ENCODE assay signal across 12 mouse cellular contexts in the genomic region with DNA sequence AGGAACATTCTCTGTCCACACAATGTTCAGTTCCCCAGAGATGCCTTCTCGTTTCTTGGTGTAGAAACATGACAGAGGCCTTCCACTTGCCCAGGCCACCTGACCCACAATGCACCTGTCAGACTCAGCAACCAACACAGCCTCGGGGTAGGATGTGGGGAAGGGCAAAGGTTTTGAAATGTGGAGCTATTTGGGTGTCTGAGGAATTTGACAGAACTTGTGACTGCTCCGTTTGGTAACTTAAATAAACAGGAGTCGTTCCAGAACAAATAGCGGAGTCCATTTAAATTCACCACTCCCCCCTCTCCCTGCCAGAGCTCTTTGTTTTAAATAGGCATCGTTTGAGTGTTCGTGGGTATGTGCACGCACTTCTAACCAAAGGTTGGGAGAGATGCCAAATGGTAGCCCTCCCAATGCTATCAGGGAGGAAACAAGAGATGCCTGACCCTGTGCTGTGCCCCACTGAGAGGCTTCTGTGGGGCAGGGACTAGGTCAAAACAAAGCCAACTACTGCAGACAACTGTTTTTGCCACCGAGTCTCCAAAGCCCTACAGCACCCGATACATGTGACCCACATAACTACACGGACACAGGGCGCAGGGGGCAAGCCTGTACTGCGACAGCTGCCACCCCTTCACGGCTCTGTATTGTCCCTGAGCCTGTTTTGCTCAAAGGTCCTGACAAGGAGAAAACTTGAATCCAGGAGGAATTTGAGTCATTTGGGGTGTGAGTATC. TPM values are rescaled to one million over a fixed set of nuclear protein-coding genes. Genes with fewer than 3 reads are reported as not detected.
DNase-seq lines count a peak whose midpoint lies in the region; ATAC-seq and TF ChIP-seq lines count a peak whose summit lies in the region.
"Had no signal": no experiment of that assay in that cellular context is flagged by ENCODE, and none has a peak within 500 bp of the region (broad histone marks: within the 10 kb centered on the region; RNA-seq: fewer than 3 reads in every experiment).

No protein-coding gene starts in this region.

- ATAC-seq in lung, embryonic 14.5 days (ENCODE audit: insufficient read depth): peak; percentile 40; the same call in 1 of the 2 replicates
- ATAC-seq: intestine, postnatal 0 days had no signal

- no peak for TF ChIP-seq POLR2A in thymus, adult 2 months (IDR thresholded peaks at IDR 0.05; ENCODE audit: control insufficient read depth, extremely low read depth, insufficient read depth, low read length, poor library complexity)

- no peak overlapping the region for H3K4me2 ChIP-seq in lung, embryonic 14.5 days

- no peak overlapping the region for H3K9ac ChIP-seq in lung, embryonic 14.5 days

- no peaks in the 10 kb centered on the region for H3K36me3 ChIP-seq in lung, embryonic 14.5 days (ENCODE audit: insufficient read depth)
- no peaks in the 10 kb centered on the region for H3K36me3 ChIP-seq in limb, embryonic 10.5 days
- H3K36me3 ChIP-seq in thymus, adult 2 months (ENCODE audit: control insufficient read depth, insufficient read depth, low read length): no peaks in the 10 kb centered on the region

- DNase-seq in lung, embryonic 14.5 days: peak; percentile 48
- DNase-seq in lung, postnatal 4 days: no peak
- DNase-seq in ZHBTc4 (ENCODE audit: low read depth, low spot score): peak; percentile 60
- DNase-seq in gonadal fat pad, adult 2 months (ENCODE audit: low read depth): peak; percentile 46
- no peak for DNase-seq in limb, embryonic 10.5 days (ENCODE audit: low spot score)
- DNase-seq in left cerebral cortex, adult 11 months (ENCODE audit: low spot score): no peak
- DNase-seq in thymus, adult 2 months: no peak
- DNase-seq in ovary, postnatal 14 days (ENCODE audit: low spot score): no peak
- DNase-seq: cerebellum, postnatal 10 days; right cerebral cortex, adult 18-20 months had no signal

- 23% methylated on average over 14 of the region's 14 CpGs for WGBS in lung, embryonic 14.5 days
- 61% methylated on average over 14 of the region's 14 CpGs for WGBS in limb, embryonic 10.5 days
- WGBS in thymus, adult 2 months: 41% methylated on average over 14 of the region's 14 CpGs

- no peaks in the 10 kb centered on the region for H3K9me3 ChIP-seq in lung, embryonic 14.5 days (ENCODE audit: low read depth, low read length)
- no peaks in the 10 kb centered on the region for H3K9me3 ChIP-seq in limb, embryonic 10.5 days (replicated peaks)

- TF ChIP-seq CTCF in lung, embryonic 14.5 days (IDR thresholded peaks at IDR 0.05; ENCODE audit: low read depth): no peak
- no peak for TF ChIP-seq CTCF in thymus, adult 2 months (IDR thresholded peaks at IDR 0.05; ENCODE audit: borderline replicate concordance, control insufficient read depth, extremely low read depth, insufficient read depth, low read length, poor library complexity)

- H3K27me3 ChIP-seq in lung, embryonic 14.5 days (ENCODE audit: insufficient read depth, low read length): no peaks in the 10 kb centered on the region
- H3K27me3 ChIP-seq in limb, embryonic 10.5 days (ENCODE audit: low read depth, poor library complexity, severe bottlenecking): peaks cover 9% of the 10 kb centered on the region; the same call in 1 of the 2 replicates
- H3K27me3 ChIP-seq in thymus, adult 2 months (ENCODE audit: control insufficient read depth, insufficient read depth, low read length): no peaks in the 10 kb centered on the region

- no peak overlapping the region for H3K27ac ChIP-seq in lung, embryonic 14.5 days (ENCODE audit: low read depth)
- H3K27ac ChIP-seq in limb, embryonic 10.5 days: 0 out of 2 replicates have a peak overlapping the region, but pooled peaks have one; percentile 10
- H3K27ac ChIP-seq in thymus, adult 2 months (ENCODE audit: control insufficient read depth, insufficient read depth, low read length): no peak overlapping the region
- H3K27ac ChIP-seq: left cerebral cortex, adult 2 months had no signal

- no peak overlapping the region for H3K4me3 ChIP-seq in lung, embryonic 14.5 days (ENCODE audit: low read depth, low read length)
- H3K4me3 ChIP-seq in limb, embryonic 10.5 days: no peak overlapping the region
- no peak overlapping the region for H3K4me3 ChIP-seq in thymus, adult 2 months (ENCODE audit: control insufficient read depth, insufficient read depth, low read length)
- H3K4me3 ChIP-seq: left cerebral cortex, adult 2 months had no signal

- peaks cover 11% of the 10 kb centered on the region for H3K4me1 ChIP-seq in lung, embryonic 14.5 days (ENCODE audit: insufficient read depth)
- no peaks in the 10 kb centered on the region; the same call in 1 of the 2 replicates for H3K4me1 ChIP-seq in limb, embryonic 10.5 days
- peaks cover 20% of the 10 kb centered on the region for H3K4me1 ChIP-seq in thymus, adult 2 months (replicated peaks; ENCODE audit: control insufficient read depth, insufficient read depth, low read length)

RNA-seq across cellular contexts. Expression of gene Cd180, which starts 23.7 kb away (rescaled TPM):
- polyA plus RNA-seq in lung, embryonic 14.5 days (2014; fragmentation: Nextera tagmentation; extraction: Ambion mirVana): 0.64 and 0.84 TPM in 2 replicates
- 1.1 and 1.5 TPM in 2 replicates for polyA plus RNA-seq in gonadal fat pad, adult 2 months (2012; rRNA removed)
- polyA plus RNA-seq in limb, embryonic 10.5 days (2016; fragmentation: Nextera tagmentation; extraction: Ambion mirVana): 0.15 TPM in 1 of 2 replicates, not detected in the other
- 4.1 and 4.5 TPM in 2 replicates for polyA plus RNA-seq in thymus, adult 2 months (2012; rRNA removed)

Comparison
In these comparisons a context has a peak if more than half of its experiments do, and no peak if none do; other contexts are left out.
1. DNase-seq: peak in lung, embryonic 14.5 days (single experiment), ZHBTc4 (single experiment) and gonadal fat pad, adult 2 months (single experiment); none in lung, postnatal 4 days (0 of 2), limb, embryonic 10.5 days (single experiment), left cerebral cortex, adult 11 months (single experiment), thymus, adult 2 months (single experiment) and ovary, postnatal 14 days (single experiment).